8 mouse cellular contexts compared by ENCODE assay signal in the genomic region with DNA sequence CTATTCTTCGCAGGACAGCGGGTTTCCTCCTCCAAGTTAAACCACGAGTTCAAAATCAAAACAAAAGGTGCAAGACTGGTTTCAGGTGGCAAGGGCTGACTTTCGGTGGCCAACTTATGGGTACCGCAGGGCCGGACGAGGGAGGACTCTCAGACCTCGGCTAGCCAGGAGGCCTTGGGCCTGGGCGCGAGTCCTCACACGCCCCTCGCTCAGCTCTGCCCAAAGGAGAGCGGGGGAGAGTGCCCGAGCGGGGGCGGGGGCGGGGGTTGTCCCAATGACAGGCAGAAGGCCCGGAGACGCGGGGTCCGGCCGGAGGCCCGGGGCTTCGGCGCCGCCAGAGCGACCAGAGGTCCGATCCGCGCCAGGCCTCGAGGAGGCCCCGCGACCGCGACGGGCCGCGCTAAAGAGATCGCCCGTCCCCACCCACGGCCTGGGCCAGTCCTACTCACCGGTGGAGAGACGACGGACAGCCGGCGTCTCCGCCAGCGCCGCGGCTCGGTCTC. TPM values are rescaled to one million over a fixed set of nuclear protein-coding genes. Genes with fewer than 3 reads are reported as not detected.
DNase-seq lines count a peak whose midpoint lies in the region; ATAC-seq and TF ChIP-seq lines count a peak whose summit lies in the region.

No protein-coding gene starts in this region.

- no peak for TF ChIP-seq POLR2A in embryonic fibroblast, embryonic 13.5 days (IDR thresholded peaks at IDR 0.05; ENCODE audit: low read depth, low read length)

- peak overlapping the region; percentile 86 for H3K4me2 ChIP-seq in intestine, embryonic 15.5 days (replicated peaks)

- no peaks in the 10 kb centered on the region; the same call in none of the 2 replicates for H3K4me1 ChIP-seq in embryonic fibroblast, embryonic 13.5 days (ENCODE audit: control insufficient read depth, insufficient read depth, low read length)
- 0 out of 2 replicates have a peak, but pooled peaks cover 2% of the 10 kb centered on the region for H3K4me1 ChIP-seq in intestine, embryonic 15.5 days (replicated peaks)
- H3K4me1 ChIP-seq in midbrain, embryonic 10.5 days: peaks cover 30% of the 10 kb centered on the region

- WGBS in intestine, embryonic 15.5 days: under 1% methylated on average over 50 of the region's 51 CpGs
- WGBS in midbrain, embryonic 10.5 days: under 1% methylated on average over 51 of the region's 51 CpGs

- no peak for TF ChIP-seq CTCF in layer of hippocampus, adult 2 months (conservative IDR thresholded peaks at IDR 0.05)
- TF ChIP-seq CTCF in Patski (IDR thresholded peaks at IDR 0.05): no peak
- TF ChIP-seq CTCF in embryonic fibroblast, embryonic 13.5 days (IDR thresholded peaks at IDR 0.05; ENCODE audit: borderline replicate concordance, insufficient read depth, low read length): no peak

- no peaks in the 10 kb centered on the region for H3K27me3 ChIP-seq in Patski
- H3K27me3 ChIP-seq in intestine, embryonic 15.5 days (replicated peaks): no peaks in the 10 kb centered on the region
- H3K27me3 ChIP-seq in midbrain, embryonic 10.5 days (ENCODE audit: low read depth, poor library complexity, severe bottlenecking): no peaks in the 10 kb centered on the region; the same call in 1 of the 2 replicates

- H3K9me3 ChIP-seq in intestine, embryonic 15.5 days: no peaks in the 10 kb centered on the region
- no peaks in the 10 kb centered on the region for H3K9me3 ChIP-seq in midbrain, embryonic 10.5 days (replicated peaks)

- H3K27ac ChIP-seq in layer of hippocampus, adult 2 months: peak overlapping the region; percentile 96
- H3K27ac ChIP-seq in embryonic fibroblast, embryonic 13.5 days (ENCODE audit: insufficient read depth, low read length): no peak overlapping the region
- H3K27ac ChIP-seq in intestine, embryonic 15.5 days: peak overlapping the region; percentile 79
- H3K27ac ChIP-seq in midbrain, embryonic 10.5 days (replicated peaks): peak overlapping the region; percentile 93

- peak; percentile 10 to 23 for DNase-seq in layer of hippocampus, adult 2 months (ENCODE audit: low spot score in 2 of 2)
- DNase-seq in layer of hippocampus, adult 8-10 months (ENCODE audit: low spot score in 2 of 2): no peak
- DNase-seq in Patski (ENCODE audit: low read depth, low spot score): no peak
- no peak for DNase-seq in midbrain, embryonic 10.5 days (ENCODE audit: low spot score)
- peak; percentile 78 for DNase-seq in yolk sac, embryonic 10.5 days (ENCODE audit: low spot score)
- DNase-seq in layer of hippocampus, adult 9-11 months: no peak

- no peaks in the 10 kb centered on the region for H3K36me3 ChIP-seq in intestine, embryonic 15.5 days
- H3K36me3 ChIP-seq in midbrain, embryonic 10.5 days: 0 out of 2 replicates have a peak, but pooled peaks cover 3% of the 10 kb centered on the region

- peak overlapping the region; percentile 92 for H3K9ac ChIP-seq in intestine, embryonic 15.5 days

- POLR2A ChIA-PET in Patski (lab: Charles Lee): no interaction called here

- peak overlapping the region; percentile 95 for H3K4me3 ChIP-seq in layer of hippocampus, adult 2 months
- peak overlapping the region; percentile 82 for H3K4me3 ChIP-seq in embryonic fibroblast, embryonic 13.5 days (ENCODE audit: insufficient read depth, low read length)
- peak overlapping the region; percentile 96 for H3K4me3 ChIP-seq in intestine, embryonic 15.5 days (replicated peaks)
- H3K4me3 ChIP-seq in midbrain, embryonic 10.5 days: peak overlapping the region; percentile 93

- in situ Hi-C loops in Patski (cut with MboI; ENCODE audit: low pct_unique_long_range_greater_than_20kb): no loop called here

- peak; percentile 25 for ATAC-seq in Patski
- ATAC-seq in intestine, embryonic 15.5 days: peak; percentile 90

- CTCF ChIA-PET in Patski (lab: Charles Lee): interaction anchor here (1.2 to 2.0 kb wide), 4 partner anchors 12 to 26 kb away, joined by 3 to 6 read pairs (median 4); no protein-coding TSS in a partner anchor

RNA-seq across cellular contexts. Expression of gene Tmcc1, which starts 0.4 kb away (rescaled TPM):
- 10 to 100 TPM; 83.2 to 85.3 TPM for total RNA-seq in layer of hippocampus, adult 2 months (2021)
- 10 to 100 TPM; 80.2 to 90.1 (median 85.2) TPM for total RNA-seq in layer of hippocampus, adult 8-10 months (2022)
- polyA plus RNA-seq in Patski (2021): 24.3 TPM
- polyA plus RNA-seq in embryonic fibroblast, embryonic 13.5 days (2011; ENCODE audit: insufficient read length, low read depth, missing spikeins): 22.1 and 22.7 TPM in 2 replicates
- 10.0 and 12.4 TPM in 2 replicates for polyA plus RNA-seq in intestine, embryonic 15.5 days (2015; fragmentation: Nextera tagmentation; extraction: Ambion mirVana)
- polyA plus RNA-seq in midbrain, embryonic 10.5 days (2016; fragmentation: Nextera tagmentation; extraction: Ambion mirVana): 14.9 and 21.7 TPM in 2 replicates

RNA-seq across cellular contexts. Expression of gene Washc2, which starts 15.0 kb away (rescaled TPM):
- 100 to 1,000 TPM; 106 to 109 TPM for total RNA-seq in layer of hippocampus, adult 2 months (2021)
- 100 to 1,000 TPM in 3 of 4 experiments, 10 to 100 TPM in 1; 95.9 to 121 (median 112) TPM for total RNA-seq in layer of hippocampus, adult 8-10 months (2022)
- 92.9 TPM for polyA plus RNA-seq in Patski (2021)
- polyA plus RNA-seq in embryonic fibroblast, embryonic 13.5 days (2011; ENCODE audit: insufficient read length, low read depth, missing spikeins): 50.0 and 60.0 TPM in 2 replicates
- polyA plus RNA-seq in intestine, embryonic 15.5 days (2015; fragmentation: Nextera tagmentation; extraction: Ambion mirVana): 48.7 and 53.7 TPM in 2 replicates
- 50.6 and 60.9 TPM in 2 replicates for polyA plus RNA-seq in midbrain, embryonic 10.5 days (2016; fragmentation: Nextera tagmentation; extraction: Ambion mirVana)

Comparison
In these comparisons a context has a peak if more than half of its experiments do, and no peak if none do; other contexts are left out.
1. DNase-seq: peak in layer of hippocampus, adult 2 months (2 of 2) and yolk sac, embryonic 10.5 days (single experiment); none in layer of hippocampus, adult 8-10 months (0 of 2), Patski (single experiment), midbrain, embryonic 10.5 days (single experiment) and layer of hippocampus, adult 9-11 months (single experiment).
2. Peak in every context shown above with its lines, with median percentiles within 50 percentile points of each other: H3K4me3 ChIP-seq.